Mouse (Mus musculus): ENCODE data around the gene Ncapg. TPM values are rescaled to one million over a fixed set of nuclear protein-coding genes. Genes with fewer than 3 reads are reported as not detected.

Gene Ncapg
- polyA plus RNA-seq, 2 experiments, result 29.2 to 40.6 TPM

- Histone ChIP-seq H3K4me1 (ENCODE audit: control insufficient read depth, insufficient read depth, low read length) (no peaks in the 10 kb centered on the region), H3K27ac (replicated peaks; ENCODE audit: low read depth, low read length) (no peak overlapping the region), H3K27me3 (ENCODE audit: control insufficient read depth, insufficient read depth, low read length) (no peaks in the 10 kb centered on the region), H3K9ac (ENCODE audit: low read depth, low read length, severe bottlenecking) (no peak overlapping the region), H3K4me3 (replicated peaks; ENCODE audit: low read length) (no peak overlapping the region), H3K4me2 (replicated peaks; ENCODE audit: low read depth, low read length, severe bottlenecking) (no peak overlapping the region), H3K36me3 (ENCODE audit: control insufficient read depth, insufficient read depth, low read length) (peaks cover 36% of the 10 kb centered on the region), H3K9me3 (ENCODE audit: control insufficient read depth, low read length) (no peaks in the 10 kb centered on the region)
- DNase-seq (ENCODE audit: low spot score) (no peak), ATAC-seq (ENCODE audit: low FRiP score, low read depth) (no peak)
- 85% methylated on average over 4 of the region's 4 CpGs for WGBS
- TF ChIP-seq POLR2A (IDR thresholded peaks at IDR 0.05; ENCODE audit: borderline replicate concordance, extremely low read depth, insufficient read depth, insufficient read length), result no peak
Measured at GRCm38 (mm10) chr5:45677639-45678038, 7.9 kb downstream of the Ncapg start.

GRCm38 (mm10) chr5:45679955-45680354 is 10.2 kb downstream of the Ncapg start:
- Histone ChIP-seq H3K9ac (ENCODE audit: low read depth, low read length, severe bottlenecking) (no peak overlapping the region), H3K4me1 (ENCODE audit: control insufficient read depth, insufficient read depth, low read length) (no peaks in the 10 kb centered on the region), H3K9me3 (ENCODE audit: control insufficient read depth, low read length) (no peaks in the 10 kb centered on the region), H3K27me3 (ENCODE audit: control insufficient read depth, insufficient read depth, low read length) (no peaks in the 10 kb centered on the region), H3K4me2 (replicated peaks; ENCODE audit: low read depth, low read length, severe bottlenecking) (no peak overlapping the region), H3K4me3 (replicated peaks; ENCODE audit: low read length) (no peak overlapping the region), H3K27ac (replicated peaks; ENCODE audit: low read depth, low read length) (no peak overlapping the region), H3K36me3 (ENCODE audit: control insufficient read depth, insufficient read depth, low read length) (peaks cover 36% of the 10 kb centered on the region)
- no peak for TF ChIP-seq POLR2A (IDR thresholded peaks at IDR 0.05; ENCODE audit: borderline replicate concordance, extremely low read depth, insufficient read depth, insufficient read length)
- ATAC-seq (ENCODE audit: low FRiP score, low read depth), result no peak
- no peak for DNase-seq (ENCODE audit: low spot score)

DNA sequence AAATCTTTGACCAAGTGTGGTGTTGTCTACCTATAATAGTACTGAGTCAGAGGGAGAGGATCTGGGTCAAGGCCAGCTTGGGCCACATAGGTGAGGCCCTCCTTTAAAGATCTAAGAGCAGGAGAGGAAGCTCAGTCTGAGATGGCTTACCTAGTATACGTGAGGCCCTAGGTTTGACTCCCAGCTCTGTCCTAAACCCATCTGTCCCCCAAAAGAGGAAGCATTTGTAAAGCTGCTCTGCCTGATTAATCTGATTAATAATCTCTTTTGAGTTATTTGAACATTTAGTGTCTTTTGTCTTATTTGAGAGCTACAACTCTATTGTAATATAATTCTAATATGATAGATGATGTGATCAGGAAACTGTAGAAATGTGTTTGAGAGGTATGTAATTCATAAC is 13.7 kb downstream of the Ncapg start:
- no peak overlapping the region for H3K4me2 ChIP-seq (replicated peaks; ENCODE audit: low read depth, low read length, severe bottlenecking)
- DNase-seq (ENCODE audit: low spot score) (no peak), ATAC-seq (ENCODE audit: low FRiP score, low read depth) (no peak)
- no peak for TF ChIP-seq POLR2A (IDR thresholded peaks at IDR 0.05; ENCODE audit: borderline replicate concordance, extremely low read depth, insufficient read depth, insufficient read length)
- no peaks in the 10 kb centered on the region for H3K9me3 ChIP-seq (ENCODE audit: control insufficient read depth, low read length)
- H3K9ac ChIP-seq (ENCODE audit: low read depth, low read length, severe bottlenecking), result no peak overlapping the region
- H3K27me3 ChIP-seq (ENCODE audit: control insufficient read depth, insufficient read depth, low read length), result no peaks in the 10 kb centered on the region
- 95% methylated on average over 1 of the region's 1 CpGs for WGBS
- H3K27ac ChIP-seq (replicated peaks; ENCODE audit: low read depth, low read length), result no peak overlapping the region
- peaks cover 19% of the 10 kb centered on the region for H3K36me3 ChIP-seq (ENCODE audit: control insufficient read depth, insufficient read depth, low read length)
- no peak overlapping the region for H3K4me3 ChIP-seq (replicated peaks; ENCODE audit: low read length)
- H3K4me1 ChIP-seq (ENCODE audit: control insufficient read depth, insufficient read depth, low read length), result no peaks in the 10 kb centered on the region

DNA sequence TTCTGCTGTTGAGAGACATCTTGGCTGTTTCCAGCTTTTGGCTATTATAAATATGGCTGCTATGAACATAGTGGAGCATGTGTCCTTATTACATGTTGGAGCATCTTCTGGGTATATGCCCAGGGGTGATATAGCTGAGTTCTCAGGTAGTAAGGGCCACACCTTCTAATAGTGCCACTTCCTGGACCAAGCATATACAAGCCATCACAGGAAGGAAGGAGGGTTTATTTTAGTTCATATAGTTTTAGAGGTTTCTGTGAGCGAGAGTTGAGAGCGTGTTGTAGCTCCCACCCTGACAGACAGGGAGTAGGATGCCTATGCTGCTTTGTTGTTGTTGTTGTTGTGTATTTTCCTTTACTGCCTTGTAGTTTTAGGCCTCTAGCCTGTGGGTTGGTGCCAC is 15.5 kb downstream of the Ncapg start:
- no peak overlapping the region for H3K4me3 ChIP-seq (replicated peaks; ENCODE audit: low read length)
- DNase-seq (ENCODE audit: low spot score), result no peak
- H3K27ac ChIP-seq (replicated peaks; ENCODE audit: low read depth, low read length), result no peak overlapping the region
- no peaks in the 10 kb centered on the region for H3K27me3 ChIP-seq (ENCODE audit: control insufficient read depth, insufficient read depth, low read length)
- no peak for TF ChIP-seq POLR2A (IDR thresholded peaks at IDR 0.05; ENCODE audit: borderline replicate concordance, extremely low read depth, insufficient read depth, insufficient read length)
- H3K36me3 ChIP-seq (ENCODE audit: control insufficient read depth, insufficient read depth, low read length), result peaks cover 27% of the 10 kb centered on the region
- WGBS, result 90% methylated on average over 2 of the region's 2 CpGs
- H3K9me3 ChIP-seq (ENCODE audit: control insufficient read depth, low read length), result no peaks in the 10 kb centered on the region
- no peak overlapping the region for H3K4me2 ChIP-seq (replicated peaks; ENCODE audit: low read depth, low read length, severe bottlenecking)
- no peak overlapping the region for H3K9ac ChIP-seq (ENCODE audit: low read depth, low read length, severe bottlenecking)
- ATAC-seq (ENCODE audit: low FRiP score, low read depth), result no peak
- no peaks in the 10 kb centered on the region for H3K4me1 ChIP-seq (ENCODE audit: control insufficient read depth, insufficient read depth, low read length)

- Histone ChIP-seq H3K4me3 (replicated peaks; ENCODE audit: low read length) (no peak overlapping the region), H3K9me3 (ENCODE audit: control insufficient read depth, low read length) (no peaks in the 10 kb centered on the region), H3K9ac (ENCODE audit: low read depth, low read length, severe bottlenecking) (no peak overlapping the region), H3K36me3 (ENCODE audit: control insufficient read depth, insufficient read depth, low read length) (peaks cover 22% of the 10 kb centered on the region), H3K4me1 (ENCODE audit: control insufficient read depth, insufficient read depth, low read length) (no peaks in the 10 kb centered on the region), H3K27me3 (ENCODE audit: control insufficient read depth, insufficient read depth, low read length) (no peaks in the 10 kb centered on the region), H3K27ac (replicated peaks; ENCODE audit: low read depth, low read length) (no peak overlapping the region), H3K4me2 (replicated peaks; ENCODE audit: low read depth, low read length, severe bottlenecking) (no peak overlapping the region)
- DNase-seq (ENCODE audit: low spot score), result no peak
- TF ChIP-seq POLR2A (IDR thresholded peaks at IDR 0.05; ENCODE audit: borderline replicate concordance, extremely low read depth, insufficient read depth, insufficient read length), result no peak
- WGBS, result 96% methylated on average over 3 of the region's 3 CpGs
- ATAC-seq (ENCODE audit: low FRiP score, low read depth), result no peak
Measured at GRCm38 (mm10) chr5:45686223-45686622, 16.5 kb downstream of the Ncapg start.

DNA sequence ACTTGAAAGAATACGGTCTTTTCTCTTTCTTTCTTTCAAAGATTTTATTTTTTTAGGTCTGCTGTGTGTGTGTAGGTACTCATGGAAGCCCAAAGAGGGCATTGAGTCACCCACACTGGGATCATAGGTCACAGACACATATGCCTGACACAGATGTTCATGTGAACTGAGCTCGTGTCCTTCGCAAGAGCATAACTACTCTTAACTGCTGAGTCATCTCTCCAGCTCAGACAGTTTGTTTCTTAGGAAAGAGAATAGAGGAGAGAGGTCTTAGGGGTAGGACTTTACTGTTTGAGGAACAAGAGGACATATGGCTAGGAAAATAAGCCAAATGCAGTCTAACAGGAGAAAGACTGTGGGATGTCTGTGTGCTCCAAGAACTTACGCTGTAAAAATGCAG is 19.4 kb downstream of the Ncapg start:
- WGBS, result 88% methylated on average over 4 of the region's 4 CpGs

More for the DNA sequence above, 19.4 kb downstream of the Ncapg start:
- Histone ChIP-seq H3K36me3 (ENCODE audit: control insufficient read depth, insufficient read depth, low read length) (peaks cover 21% of the 10 kb centered on the region), H3K9ac (ENCODE audit: low read depth, low read length, severe bottlenecking) (no peak overlapping the region), H3K4me1 (ENCODE audit: control insufficient read depth, insufficient read depth, low read length) (no peaks in the 10 kb centered on the region), H3K4me2 (replicated peaks; ENCODE audit: low read depth, low read length, severe bottlenecking) (no peak overlapping the region), H3K27me3 (ENCODE audit: control insufficient read depth, insufficient read depth, low read length) (no peaks in the 10 kb centered on the region), H3K27ac (replicated peaks; ENCODE audit: low read depth, low read length) (no peak overlapping the region), H3K4me3 (replicated peaks; ENCODE audit: low read length) (no peak overlapping the region), H3K9me3 (ENCODE audit: control insufficient read depth, low read length) (no peaks in the 10 kb centered on the region)
- ATAC-seq (ENCODE audit: low FRiP score, low read depth), result no peak
- no peak for TF ChIP-seq POLR2A (IDR thresholded peaks at IDR 0.05; ENCODE audit: borderline replicate concordance, extremely low read depth, insufficient read depth, insufficient read length)
- no peak for DNase-seq (ENCODE audit: low spot score)
